In the genomic region with DNA sequence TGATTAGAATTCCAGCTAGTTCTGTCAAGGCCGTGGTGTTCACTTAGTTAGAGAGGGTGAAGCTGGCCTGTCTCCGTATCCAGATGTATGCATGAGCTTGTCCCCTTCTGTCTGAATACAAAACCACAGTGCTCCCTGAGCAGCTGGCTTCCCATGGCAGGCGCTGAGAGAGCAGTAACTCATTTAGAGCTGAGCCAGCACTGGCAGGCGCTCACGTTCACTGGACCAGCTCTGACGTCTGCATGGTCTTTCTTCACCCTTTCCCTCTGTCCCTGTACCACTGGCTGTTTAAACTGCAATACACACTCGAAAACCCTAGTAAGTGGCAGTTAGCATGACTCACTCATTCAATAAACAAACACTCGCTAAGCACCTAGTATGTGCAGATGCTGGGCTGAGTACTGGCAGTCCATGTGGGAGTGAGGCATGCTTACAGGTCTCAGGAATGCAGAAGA, we compare ENCODE assay signal across 9 mouse cellular contexts. TPM values are rescaled to one million over a fixed set of nuclear protein-coding genes. Genes with fewer than 3 reads are reported as not detected.
DNase-seq lines count a peak whose midpoint lies in the region; ATAC-seq lines count a peak whose summit lies in the region.
"Had no signal": no experiment of that assay in that cellular context is flagged by ENCODE, and none has a peak within 500 bp of the region (broad histone marks: within the 10 kb centered on the region; RNA-seq: fewer than 3 reads in every experiment).

No protein-coding gene starts in this region.

- H3K4me1 ChIP-seq in hindbrain, embryonic 16.5 days (ENCODE audit: control insufficient read depth, insufficient read depth, low read depth, low read length): no peaks in the 10 kb centered on the region; the same call in 1 of the 2 replicates
- no peaks in the 10 kb centered on the region; the same call in 1 of the 2 replicates for H3K4me1 ChIP-seq in hindbrain, embryonic 11.5 days (replicated peaks; ENCODE audit: control insufficient read depth, insufficient read depth, low read length)
- peaks cover 4% of the 10 kb centered on the region; the same call in 1 of the 2 replicates for H3K4me1 ChIP-seq in brown adipose tissue, adult 24 weeks (ENCODE audit: control insufficient read depth, insufficient read depth, insufficient read length, low read length)

- intact Hi-C loops in heart, postnatal 25 days (cut with DNase I): no loop called here

- no peak overlapping the region for H3K9ac ChIP-seq in hindbrain, embryonic 16.5 days (ENCODE audit: low read depth, low read length)
- H3K9ac ChIP-seq in hindbrain, embryonic 11.5 days (ENCODE audit: low read depth, low read length): no peak overlapping the region

- H3K27me3 ChIP-seq in hindbrain, embryonic 16.5 days (replicated peaks; ENCODE audit: control insufficient read depth, insufficient read depth, low read length): no peaks in the 10 kb centered on the region
- no peaks in the 10 kb centered on the region for H3K27me3 ChIP-seq in hindbrain, embryonic 11.5 days (ENCODE audit: control insufficient read depth, insufficient read depth, low read length)

- DNase-seq in hindbrain, embryonic 11.5 days (ENCODE audit: low spot score): no peak
- peak; percentile 36 for DNase-seq in heart, postnatal 25 days (ENCODE audit: low spot score)
- peak; percentile 73 for DNase-seq in lung, postnatal 10 days
- DNase-seq in layer of hippocampus, adult 11-12 months (ENCODE audit: low spot score): no peak
- no peak for DNase-seq in right cerebral cortex, postnatal 25 days
- DNase-seq in retina, postnatal 1 day: no peak
- DNase-seq: thymus, postnatal 25 days had no signal

- WGBS in hindbrain, embryonic 16.5 days: 57% methylated on average over 8 of the region's 8 CpGs
- WGBS in hindbrain, embryonic 11.5 days: 78% methylated on average over 8 of the region's 8 CpGs

- no peak overlapping the region for H3K27ac ChIP-seq in hindbrain, embryonic 16.5 days (ENCODE audit: low read depth, low read length)
- no peak overlapping the region for H3K27ac ChIP-seq in hindbrain, embryonic 11.5 days (ENCODE audit: low read depth, low read length)
- peak overlapping the region; percentile 62 for H3K27ac ChIP-seq in brown adipose tissue, adult 24 weeks (replicated peaks; ENCODE audit: low read depth, low read length)

- H3K36me3 ChIP-seq in hindbrain, embryonic 16.5 days (ENCODE audit: control insufficient read depth, insufficient read depth, low read length): no peaks in the 10 kb centered on the region
- no peaks in the 10 kb centered on the region for H3K36me3 ChIP-seq in hindbrain, embryonic 11.5 days (ENCODE audit: control insufficient read depth, insufficient read depth, low read length)

- ATAC-seq in hindbrain, embryonic 16.5 days: peak; percentile 61; the same call in 1 of the 2 replicates
- ATAC-seq in hindbrain, embryonic 11.5 days (ENCODE audit: low FRiP score): no peak

- no peak overlapping the region for H3K4me2 ChIP-seq in hindbrain, embryonic 16.5 days (ENCODE audit: low read length)
- H3K4me2 ChIP-seq in hindbrain, embryonic 11.5 days (replicated peaks; ENCODE audit: low read depth, low read length): no peak overlapping the region

- H3K4me3 ChIP-seq in hindbrain, embryonic 16.5 days (ENCODE audit: low read length): no peak overlapping the region
- no peak overlapping the region for H3K4me3 ChIP-seq in hindbrain, embryonic 11.5 days (ENCODE audit: low read depth, low read length)
- no peak overlapping the region for H3K4me3 ChIP-seq in brown adipose tissue, adult 24 weeks (ENCODE audit: insufficient read depth, low read depth, low read length)

- no peaks in the 10 kb centered on the region for H3K9me3 ChIP-seq in hindbrain, embryonic 16.5 days (ENCODE audit: control insufficient read depth, low read length)
- no peaks in the 10 kb centered on the region for H3K9me3 ChIP-seq in hindbrain, embryonic 11.5 days (ENCODE audit: control insufficient read depth, low read length)

RNA-seq across cellular contexts. Expression of gene Trib2, which starts 33.7 kb away (rescaled TPM):
- polyA plus RNA-seq in hindbrain, embryonic 16.5 days (2015; fragmentation: Nextera tagmentation; extraction: Ambion mirVana): 124 and 142 TPM in 2 replicates
- polyA plus RNA-seq in hindbrain, embryonic 11.5 days (2014; fragmentation: Nextera tagmentation; extraction: Ambion mirVana): 63.3 and 71.3 TPM in 2 replicates
- 2.9 and 6.3 TPM in 2 replicates for polyA plus RNA-seq in brown adipose tissue, adult 24 weeks (2012; ENCODE audit: insufficient read depth, insufficient read length, missing spikeins)
- 10 to 100 TPM; 39.1 to 41.1 TPM for total RNA-seq in heart, postnatal 25 days (2021)

Comparison
In these comparisons a context has a peak if more than half of its experiments do, and no peak if none do; other contexts are left out.
1. DNase-seq: peak in heart, postnatal 25 days (single experiment) and lung, postnatal 10 days (single experiment); none in hindbrain, embryonic 11.5 days (single experiment), layer of hippocampus, adult 11-12 months (single experiment), right cerebral cortex, postnatal 25 days (single experiment) and retina, postnatal 1 day (single experiment).